Mouse (Mus musculus) fibroblast of lung, adult 2 months (primary cell): ENCODE measurements around the gene Kif13a.

Experiments used
- DNase-seq: peaks from one replicate; pipeline ENCODE4 v3.0.0-alpha.2; 2011; ENCODE audit warnings: low read depth

Gene Kif13a

GRCm38 (mm10) chr13:46727038-46727836 lies 202.4 kb downstream of the Kif13a start:
- no peak for DNase-seq

- DNase-seq = no peak
Observed at GRCm38 (mm10) chr13:46726288-46727037, 203.2 kb downstream of the Kif13a start.

GRCm38 (mm10) chr13:46725227-46725626 lies 204.4 kb downstream of the Kif13a start:
- no peak for DNase-seq

- DNase-seq = no peak
Observed at GRCm38 (mm10) chr13:46724371-46724770, 205.3 kb downstream of the Kif13a start.

- no peak for DNase-seq
Observed at GRCm38 (mm10) chr13:46721009-46721408, 208.7 kb downstream of the Kif13a start.

- no peak for DNase-seq
Observed at GRCm38 (mm10) chr13:46718893-46719400, 210.7 kb downstream of the Kif13a start.

GRCm38 (mm10) chr13:46715976-46716639 lies 213.6 kb downstream of the Kif13a start:
- no peak for DNase-seq

- no peak for DNase-seq
Observed at GRCm38 (mm10) chr13:46713486-46713885, 216.2 kb downstream of the Kif13a start.

- DNase-seq = no peak
Observed at GRCm38 (mm10) chr13:46703138-46703537, 226.5 kb downstream of the Kif13a start.

- DNase-seq = no peak
Observed at GRCm38 (mm10) chr13:46701486-46701885, 228.2 kb downstream of the Kif13a start.

- no peak for DNase-seq
Observed at GRCm38 (mm10) chr13:46699372-46699771, 230.3 kb downstream of the Kif13a start.
